20 mouse cellular contexts compared by ENCODE assay signal in the genomic region with DNA sequence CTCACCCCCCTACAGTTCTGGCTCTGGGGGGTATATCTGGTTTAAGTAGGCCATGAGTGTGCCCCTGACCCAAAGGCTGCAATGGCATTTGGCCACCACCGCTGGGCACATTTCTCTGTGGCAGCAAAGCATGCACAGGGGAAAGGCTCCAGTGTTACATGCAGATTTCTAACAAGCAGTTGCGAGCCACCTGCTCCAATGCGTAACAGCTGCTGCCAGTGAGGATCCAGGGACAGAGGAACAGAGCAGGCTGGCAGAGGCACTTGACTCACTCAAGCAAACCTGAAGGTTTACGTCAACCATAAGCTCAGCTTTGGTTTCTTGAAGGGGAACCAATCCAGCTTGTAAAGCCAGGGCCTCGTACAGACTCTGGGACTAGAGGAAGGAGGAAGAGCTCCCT. TPM values are rescaled to one million over a fixed set of nuclear protein-coding genes. Genes with fewer than 3 reads are reported as not detected.
DNase-seq lines count a peak whose midpoint lies in the region; ATAC-seq and TF ChIP-seq lines count a peak whose summit lies in the region.
"Had no signal": no experiment of that assay in that cellular context is flagged by ENCODE, and none has a peak within 500 bp of the region (broad histone marks: within the 10 kb centered on the region; RNA-seq: fewer than 3 reads in every experiment).

No protein-coding gene starts in this region.

- H3K27ac ChIP-seq in stomach, postnatal 0 days (replicated peaks), result no peak overlapping the region
- H3K27ac ChIP-seq: hindbrain, embryonic 12.5 days; liver, embryonic 13.5 days; neural tube, embryonic 13.5 days had no signal

- no peak overlapping the region for H3K4me3 ChIP-seq in stomach, postnatal 0 days (ENCODE audit: low read depth, low read length)
- H3K4me3 ChIP-seq: hindbrain, embryonic 12.5 days; liver, embryonic 13.5 days; megakaryocyte, embryonic 14.5 days; neural tube, embryonic 13.5 days had no signal

- ATAC-seq in stomach, postnatal 0 days (ENCODE audit: low FRiP score, low TSS enrichment), result no peak
- ATAC-seq: forebrain, embryonic 16.5 days; intestine, embryonic 16.5 days; lung, postnatal 0 days had no signal

- H3K4me1 ChIP-seq in stomach, postnatal 0 days (replicated peaks; ENCODE audit: control insufficient read depth, insufficient read depth), result no peaks in the 10 kb centered on the region
- H3K4me1 ChIP-seq: hindbrain, embryonic 12.5 days; liver, embryonic 13.5 days; neural tube, embryonic 13.5 days had no signal

- no peaks in the 10 kb centered on the region for H3K27me3 ChIP-seq in stomach, postnatal 0 days (ENCODE audit: control insufficient read depth, insufficient read depth, low read length)
- H3K27me3 ChIP-seq: hindbrain, embryonic 12.5 days; liver, embryonic 13.5 days; megakaryocyte, embryonic 14.5 days; neural tube, embryonic 13.5 days had no signal

- DNase-seq in gastrocnemius, postnatal 14 days, result peak; percentile 27
- no peak for DNase-seq in gastrocnemius, adult 8-10 months (ENCODE audit: low spot score in 2 of 2)
- peak; percentile 63 for DNase-seq in right cerebral cortex, adult 18-20 months
- DNase-seq in right cerebral cortex, postnatal 4 days, result no peak
- peak; percentile 43 to 50 for DNase-seq in layer of hippocampus, postnatal 14 days (ENCODE audit: low spot score in 2 of 2)
- no peak for DNase-seq in stomach, postnatal 0 days (ENCODE audit: low spot score)
- no peak for DNase-seq in embryo, embryonic 10.5 days (ENCODE audit: low spot score)
- no peak for DNase-seq in lung, postnatal 25 days (ENCODE audit: low spot score)
- DNase-seq: adrenal gland, adult 8-10 months; cerebellum, adult 9-11 months; heart, adult 11 months; liver, embryonic 13.5 days; thymus, adult 2 months had no signal

- intact Hi-C loops in gastrocnemius, postnatal 14 days (cut with DNase I; ENCODE audit: low total_unique reads), result no loop called here

- WGBS in stomach, postnatal 0 days, result 89% methylated on average over 5 of the region's 5 CpGs

- peaks cover 38% of the 10 kb centered on the region for H3K36me3 ChIP-seq in stomach, postnatal 0 days (ENCODE audit: control insufficient read depth, insufficient read depth, low read length)

- H3K9ac ChIP-seq in stomach, postnatal 0 days (ENCODE audit: low read length), result no peak overlapping the region
- H3K9ac ChIP-seq: hindbrain, embryonic 12.5 days; liver, embryonic 13.5 days; neural tube, embryonic 13.5 days had no signal

- H3K4me2 ChIP-seq in stomach, postnatal 0 days (replicated peaks; ENCODE audit: low read depth), result no peak overlapping the region
- H3K4me2 ChIP-seq: hindbrain, embryonic 12.5 days; liver, embryonic 13.5 days; neural tube, embryonic 13.5 days had no signal

- TF ChIP-seq CTCF in stomach, postnatal 0 days (IDR thresholded peaks at IDR 0.05; ENCODE audit: low read depth), result peak; percentile 5; the same call in 1 of the 2 replicates

- H3K9me3 ChIP-seq in stomach, postnatal 0 days (ENCODE audit: control insufficient read depth, low read length), result no peaks in the 10 kb centered on the region
- H3K9me3 ChIP-seq: hindbrain, embryonic 12.5 days; liver, embryonic 13.5 days; megakaryocyte, embryonic 14.5 days; neural tube, embryonic 13.5 days had no signal

- TF ChIP-seq EP300 in stomach, postnatal 0 days (optimal IDR thresholded peaks at IDR 0.05), result no peak

RNA-seq across cellular contexts. Expression of gene Arhgap1, which starts 25.2 kb away (rescaled TPM):
- total RNA-seq in gastrocnemius, postnatal 14 days (2021), result 10 to 100 TPM; 17.9 to 19.6 TPM
- 1 to 10 TPM; 3.8 to 7.9 (median 4.9) TPM for total RNA-seq in gastrocnemius, adult 8-10 months (2022)
- total RNA-seq in layer of hippocampus, postnatal 14 days (2021), result 10 to 100 TPM; 65.8 to 68.0 TPM
- 98.9 and 105 TPM in 2 replicates for polyA plus RNA-seq in stomach, postnatal 0 days (2015; fragmentation: Nextera tagmentation; extraction: Ambion mirVana)

RNA-seq across cellular contexts. Expression of gene Zfp408, which starts 25.3 kb away (rescaled TPM):
- total RNA-seq in gastrocnemius, postnatal 14 days (2021), result 1 to 10 TPM; 3.1 to 3.8 TPM
- 1 to 10 TPM; 2.1 to 2.7 (median 2.4) TPM for total RNA-seq in gastrocnemius, adult 8-10 months (2022)
- 10 to 100 TPM; 11.1 to 13.0 TPM for total RNA-seq in layer of hippocampus, postnatal 14 days (2021)
- 3.7 and 4.2 TPM in 2 replicates for polyA plus RNA-seq in stomach, postnatal 0 days (2015; fragmentation: Nextera tagmentation; extraction: Ambion mirVana)

RNA-seq across cellular contexts. Expression of gene Atg13, which starts 35.5 kb away (rescaled TPM):
- total RNA-seq in gastrocnemius, postnatal 14 days (2021), result 10 to 100 TPM; 20.7 to 24.8 TPM
- 10 to 100 TPM; 33.9 to 36.1 (median 35.5) TPM for total RNA-seq in gastrocnemius, adult 8-10 months (2022)
- 10 to 100 TPM; 57.2 to 59.5 TPM for total RNA-seq in layer of hippocampus, postnatal 14 days (2021)
- 23.2 and 24.2 TPM in 2 replicates for polyA plus RNA-seq in stomach, postnatal 0 days (2015; fragmentation: Nextera tagmentation; extraction: Ambion mirVana)

RNA-seq across cellular contexts. Expression of gene Harbi1, which starts 35.8 kb away (rescaled TPM):
- 1 to 10 TPM; 3.9 to 4.9 TPM for total RNA-seq in gastrocnemius, postnatal 14 days (2021)
- 1 to 10 TPM; 5.6 to 7.4 (median 6.6) TPM for total RNA-seq in gastrocnemius, adult 8-10 months (2022)
- total RNA-seq in layer of hippocampus, postnatal 14 days (2021), result 1 to 10 TPM; 7.5 to 8.5 TPM
- polyA plus RNA-seq in stomach, postnatal 0 days (2015; fragmentation: Nextera tagmentation; extraction: Ambion mirVana), result 10.5 and 12.3 TPM in 2 replicates

RNA-seq across cellular contexts. Expression of gene F2, which starts 38.7 kb away (rescaled TPM):
- total RNA-seq in gastrocnemius, postnatal 14 days (2021), result under 1 TPM in 1 of 2 experiments, not detected in 1; 0.21 TPM
- total RNA-seq in gastrocnemius, adult 8-10 months (2022), result under 1 TPM in 2 of 4 experiments, not detected in 2; 0.19 to 0.75 TPM
- total RNA-seq in layer of hippocampus, postnatal 14 days (2021), result under 1 TPM in 1 of 2 experiments, not detected in 1; 0.25 TPM
- 3.3 and 4.7 TPM in 2 replicates for polyA plus RNA-seq in stomach, postnatal 0 days (2015; fragmentation: Nextera tagmentation; extraction: Ambion mirVana)
- total RNA-seq: left cerebral cortex, postnatal 36 days had no signal
- polyA plus RNA-seq: forebrain, embryonic 16.5 days had no signal

Comparison
In these comparisons a context has a peak if more than half of its experiments do, and no peak if none do; other contexts are left out.
1. DNase-seq: peak in gastrocnemius, postnatal 14 days (single experiment), right cerebral cortex, adult 18-20 months (single experiment) and layer of hippocampus, postnatal 14 days (2 of 2); none in gastrocnemius, adult 8-10 months (0 of 2), right cerebral cortex, postnatal 4 days (single experiment), stomach, postnatal 0 days (single experiment), embryo, embryonic 10.5 days (single experiment) and lung, postnatal 25 days (single experiment).